Mouse (Mus musculus): Measurements from ENCODE around the gene Dcaf10.
A peak's percentile ranks its signal among the peaks of the same experiment; 100 is the strongest.
"Not testable (repeated sequence)": the region's sequence is repeated elsewhere in the genome, so short reads cannot be mapped to it uniquely, and the experiment has no call there.

The Dcaf10 gene

GRCm38 (mm10) chr4:45341669-45342249 is at the start of gene Dcaf10:
Dcaf10 (plus strand) TSS chr4:45342101.
- DNase-seq (ENCODE audit: low read depth, low spot score), result peak; percentile 90

DNA sequence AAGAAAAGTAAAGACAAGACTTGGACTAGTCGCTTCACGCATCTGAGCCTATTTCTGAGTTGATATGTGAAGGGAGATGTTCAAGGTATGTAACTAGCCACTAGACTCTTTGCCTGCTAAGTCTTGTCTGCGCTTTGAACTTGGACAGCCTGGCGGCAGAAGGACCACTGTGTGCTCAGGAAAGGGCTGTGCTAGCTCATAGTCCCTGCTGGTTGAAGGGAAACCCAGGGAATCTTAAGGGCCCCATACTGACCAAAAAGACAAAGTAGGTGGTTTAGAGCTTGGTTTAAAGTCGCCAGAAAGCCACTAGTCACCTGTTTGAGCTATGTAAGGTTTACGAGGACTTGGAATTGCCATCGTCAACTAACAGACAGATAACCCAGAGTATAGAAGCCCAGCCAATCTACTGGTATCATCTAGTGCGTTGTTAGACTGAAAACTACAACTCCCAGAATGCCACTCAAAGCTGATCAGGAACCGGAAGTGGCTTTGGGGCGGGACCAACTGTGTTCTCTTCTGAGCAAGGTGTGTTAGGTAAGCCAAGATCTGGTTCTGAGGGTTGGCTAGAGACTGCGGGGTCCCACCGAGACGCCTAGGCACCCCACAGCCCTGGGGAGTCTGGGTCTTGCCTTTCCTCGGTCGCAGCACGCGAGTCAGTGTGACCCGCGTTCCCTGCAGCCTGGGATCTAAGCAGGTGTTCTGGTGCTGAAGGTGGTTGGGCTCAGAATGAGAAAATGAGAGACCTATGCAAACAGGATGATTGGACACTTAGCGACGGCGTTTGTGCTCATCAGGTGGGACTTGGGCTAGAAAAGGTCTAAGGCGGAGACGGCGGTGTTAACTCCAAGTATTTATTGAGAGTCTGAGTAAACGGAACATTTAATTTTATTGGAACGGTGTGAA is 45.0 kb upstream of the Dcaf10 start, which contains the start of gene Trmt10b:
Trmt10b (plus strand) TSS at position 466 of the 903 bp plus-strand sequence.
- peak; percentile 74 for DNase-seq (ENCODE audit: low read depth, low spot score)

GRCm38 (mm10) chr4:45305536-45305935 is 36.4 kb upstream of the Dcaf10 start:
- DNase-seq (ENCODE audit: low read depth, low spot score), result no peak

- DNase-seq (ENCODE audit: low read depth, low spot score), result no peak
These were observed 33.9 kb upstream of the Dcaf10 start for GRCm38 (mm10) chr4:45308046-45308445.

- DNase-seq (ENCODE audit: low read depth, low spot score), result no peak
These were observed 33.3 kb upstream of the Dcaf10 start for GRCm38 (mm10) chr4:45308606-45309005.

DNA sequence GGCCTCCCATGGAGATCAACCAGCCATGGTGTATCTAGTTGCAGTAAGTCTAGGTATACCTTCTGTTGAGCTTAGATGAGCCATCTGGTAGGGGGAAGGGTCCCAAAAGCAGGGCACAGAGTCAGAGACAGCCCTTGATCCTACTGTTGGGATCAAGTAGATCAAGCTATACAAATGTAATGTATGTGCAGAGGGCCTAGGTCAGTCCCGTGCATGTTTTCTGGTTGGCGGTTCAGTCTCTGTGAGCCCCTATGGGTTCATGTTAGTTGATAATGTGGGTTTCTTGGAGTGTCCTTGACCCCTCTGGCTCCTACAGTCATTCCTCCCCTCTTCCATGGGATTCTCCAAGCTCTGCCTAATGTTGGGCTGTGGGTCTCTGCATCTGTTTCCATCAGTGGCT is 30.8 kb upstream of the Dcaf10 start:
- no peak for DNase-seq (ENCODE audit: low read depth, low spot score)

DNA sequence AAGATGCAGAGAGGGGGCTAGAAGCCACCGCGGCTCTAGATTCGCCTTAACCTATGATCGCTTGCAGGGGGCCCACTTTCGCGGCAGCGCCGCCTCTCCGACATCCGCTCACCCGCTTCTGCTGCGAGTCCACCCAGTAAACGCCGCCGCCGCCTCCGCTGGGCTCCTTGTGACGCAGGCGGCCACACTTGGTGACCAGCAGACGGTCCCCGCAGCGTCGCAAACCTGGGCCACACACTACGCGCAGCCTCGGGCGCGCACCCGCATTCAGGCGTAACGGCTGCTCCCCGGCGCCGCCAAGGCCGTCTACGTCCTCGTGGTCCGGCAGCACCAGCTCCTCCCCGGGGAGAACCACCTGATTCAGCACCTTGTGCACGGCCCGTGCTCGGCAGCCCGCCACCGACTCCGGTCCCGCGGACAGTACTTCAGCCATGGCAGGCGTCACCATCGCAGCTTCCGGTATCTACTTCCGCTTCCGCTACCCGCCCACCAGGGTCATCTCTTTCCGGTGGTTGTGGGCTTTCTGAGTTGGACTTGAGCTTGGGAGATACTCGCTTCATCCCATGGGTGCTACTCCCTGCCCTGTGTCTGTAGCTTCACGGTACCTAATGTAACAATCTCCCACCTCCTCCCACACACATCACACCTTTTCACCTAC is 21.6 kb upstream of the Dcaf10 start:
- DNase-seq (ENCODE audit: low read depth, low spot score), result peak; percentile 74

DNA sequence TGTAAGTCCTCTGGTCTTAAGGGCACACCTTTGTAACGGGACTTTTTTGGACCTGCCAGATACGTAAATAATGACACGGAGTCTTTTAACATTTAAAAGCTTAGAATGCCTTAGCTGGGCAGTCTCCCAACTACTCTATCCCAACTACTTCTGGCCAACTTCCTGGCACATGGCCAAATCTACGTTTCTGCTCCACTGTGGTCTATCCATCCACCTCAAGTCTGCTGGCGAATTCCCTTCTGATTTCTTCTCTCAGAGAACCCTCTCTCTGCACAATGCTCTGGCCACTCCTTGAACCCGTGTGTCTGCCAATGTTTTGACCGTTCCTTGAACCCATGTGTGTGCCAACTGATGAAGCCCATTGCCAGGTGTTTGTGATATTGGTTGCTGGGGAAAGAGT is 10.8 kb upstream of the Dcaf10 start:
- DNase-seq (ENCODE audit: low read depth, low spot score), result no peak

DNA sequence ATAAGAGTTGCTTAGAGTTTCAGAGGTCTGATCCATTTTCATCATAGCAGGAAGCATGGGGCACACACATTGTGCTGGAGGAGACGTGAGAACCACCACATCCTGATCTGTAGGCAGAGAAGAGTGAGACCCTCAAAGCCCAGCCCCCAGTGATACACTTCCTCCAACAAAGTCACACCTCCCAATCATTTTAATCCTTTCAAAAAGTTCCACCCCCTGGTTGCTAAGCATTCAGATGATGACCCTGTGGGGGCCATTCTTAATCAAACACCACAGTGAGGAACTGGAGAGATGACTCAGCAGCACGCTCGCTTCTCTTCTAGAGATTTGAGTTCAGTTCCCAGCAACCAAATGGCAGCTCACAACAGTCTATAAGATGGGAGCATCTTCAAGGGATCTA is 9.4 kb upstream of the Dcaf10 start:
- DNase-seq (ENCODE audit: low read depth, low spot score), result no peak

DNA sequence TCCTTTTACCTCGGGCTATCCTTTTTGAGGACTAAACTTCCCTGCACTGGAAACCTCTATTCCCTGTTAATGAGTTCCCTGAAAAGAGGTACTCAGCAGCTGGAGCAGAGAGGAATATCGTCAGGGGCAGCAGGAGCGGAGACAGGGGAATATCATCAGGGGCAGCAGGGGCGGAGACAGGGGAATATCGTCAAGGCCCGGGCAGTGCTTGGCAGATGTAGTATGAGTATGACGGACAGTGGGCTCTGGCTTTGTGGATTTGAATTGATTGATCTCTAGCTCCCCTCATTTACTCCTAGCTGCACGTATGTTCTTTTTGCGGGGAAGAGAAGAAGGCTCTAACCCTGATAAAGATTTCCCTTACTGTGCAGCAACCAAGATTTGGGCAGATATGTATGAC is 675 bp upstream of the Dcaf10 start:
- DNase-seq (ENCODE audit: low read depth, low spot score), result no peak

DNA sequence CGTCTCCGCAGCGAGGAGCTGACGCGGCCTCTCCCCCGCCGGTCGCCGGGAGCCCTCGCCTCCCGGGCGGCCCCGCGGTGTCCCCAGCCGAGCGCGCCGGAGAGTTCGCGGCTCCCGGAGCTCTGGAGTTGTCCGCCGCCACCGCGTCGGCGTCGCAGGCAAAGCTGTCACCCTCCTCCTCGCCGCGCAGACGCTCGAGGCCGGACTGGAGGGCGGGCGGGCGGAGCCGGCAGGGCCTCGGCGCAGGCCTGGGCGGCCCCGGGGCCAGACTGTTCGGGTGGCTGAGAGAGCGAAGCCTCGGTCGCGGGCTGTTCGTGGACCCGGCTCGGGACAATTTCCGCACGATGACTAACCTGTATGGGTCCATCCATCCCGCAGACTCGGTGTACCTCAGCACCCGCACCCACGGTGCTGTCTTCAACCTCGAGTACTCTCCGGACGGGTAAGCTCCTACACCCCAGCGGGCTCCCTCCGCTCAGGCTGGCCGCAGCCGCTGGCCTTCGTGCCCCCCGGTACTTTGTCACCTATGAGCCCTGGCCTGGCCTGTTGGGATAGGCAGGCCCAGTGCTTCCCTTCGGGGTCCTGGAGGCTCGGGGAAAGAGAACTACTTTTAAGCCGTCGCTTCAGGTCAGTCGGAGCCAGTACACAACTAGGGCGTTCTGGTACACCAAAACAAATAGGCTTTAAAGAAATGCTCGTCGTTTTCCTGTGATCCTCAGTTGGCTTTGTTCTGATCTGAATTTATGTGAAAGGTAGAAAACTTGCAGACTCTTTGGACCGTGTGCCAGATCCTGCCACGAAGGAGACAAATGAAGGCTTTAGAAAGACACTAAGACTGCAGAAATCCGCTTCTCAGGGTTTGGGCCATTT is 620 bp downstream of the Dcaf10 start, which contains the start of gene Exosc3:
Exosc3 (minus strand) TSS at position 447 of the 870 bp plus-strand sequence.
- DNase-seq (ENCODE audit: low read depth, low spot score), result peak; percentile 14

GRCm38 (mm10) chr4:45356653-45357052 is 14.8 kb downstream of the Dcaf10 start:
- DNase-seq (ENCODE audit: low read depth, low spot score), result no peak

GRCm38 (mm10) chr4:45371261-45371660 is 29.4 kb downstream of the Dcaf10 start:
- DNase-seq (ENCODE audit: low read depth, low spot score), result no peak

- no peak for DNase-seq (ENCODE audit: low read depth, low spot score)
These were observed 33.0 kb downstream of the Dcaf10 start for GRCm38 (mm10) chr4:45374879-45375278.

GRCm38 (mm10) chr4:45376573-45376972 is 34.7 kb downstream of the Dcaf10 start:
- DNase-seq (ENCODE audit: low read depth, low spot score), result no peak

GRCm38 (mm10) chr4:45380903-45381580 is 39.1 kb downstream of the Dcaf10 start:
- DNase-seq (ENCODE audit: low read depth, low spot score), result not testable (repeated sequence)

DNA sequence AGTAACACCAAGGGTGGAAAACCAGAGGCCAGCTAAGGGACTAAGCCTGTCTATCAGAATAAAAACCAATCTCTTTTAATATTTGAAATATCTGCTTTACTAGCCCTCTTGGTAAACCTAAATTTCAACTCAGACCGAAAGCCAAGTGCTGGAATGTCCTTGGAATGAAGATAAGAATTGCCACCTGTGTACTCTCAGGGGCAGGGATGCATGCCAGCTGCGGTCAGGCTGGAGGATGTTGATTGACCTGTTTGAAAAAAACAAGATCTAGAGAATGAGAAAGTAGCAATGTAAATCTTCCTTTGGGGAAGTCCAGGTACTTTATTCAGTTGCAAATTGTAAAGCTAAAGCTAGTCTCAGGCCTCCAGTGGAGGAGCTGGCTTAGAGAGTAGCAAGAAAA is 40.2 kb downstream of the Dcaf10 start:
- not testable (repeated sequence) for DNase-seq (ENCODE audit: low read depth, low spot score)

DNA sequence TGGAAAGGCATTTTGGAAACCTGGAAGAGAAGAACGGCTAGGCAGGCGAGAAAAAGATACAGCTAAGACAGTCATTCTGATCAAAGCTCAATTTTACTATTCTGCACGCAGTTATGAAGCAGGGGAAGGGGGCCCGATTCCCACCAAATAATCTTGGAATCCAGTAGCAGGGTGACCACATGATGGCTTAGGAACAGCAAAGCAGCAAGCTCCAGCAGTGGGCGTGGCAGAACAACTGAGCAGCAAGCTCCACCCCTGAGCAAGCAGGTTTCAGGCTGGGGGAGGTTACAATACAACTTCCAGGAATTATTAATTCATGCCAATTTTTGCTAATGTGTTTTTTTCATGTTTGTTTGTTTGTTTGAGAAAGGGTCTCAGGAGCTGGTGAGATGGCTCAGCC is 45.4 kb downstream of the Dcaf10 start:
- not testable (repeated sequence) for DNase-seq (ENCODE audit: low read depth, low spot score)

DNA sequence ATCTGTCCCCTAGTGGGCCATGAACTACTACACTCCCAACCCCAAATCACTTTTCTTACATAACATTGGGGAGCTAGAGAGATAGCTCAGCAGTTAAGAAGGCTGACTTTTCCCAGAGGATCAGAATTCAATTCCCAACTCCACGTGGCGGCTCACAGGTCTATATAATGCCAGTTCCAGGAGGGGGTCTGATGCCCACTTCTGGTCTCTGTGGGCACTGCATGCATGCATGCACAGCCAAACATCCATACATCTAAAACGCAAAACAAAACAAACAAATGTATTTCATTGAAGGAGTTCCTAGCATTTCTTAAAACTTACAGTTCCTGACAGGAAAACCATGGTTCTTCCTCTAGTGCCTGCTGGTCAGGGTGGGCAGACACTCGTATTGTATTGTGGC is 50.2 kb downstream of the Dcaf10 start:
- no peak for DNase-seq (ENCODE audit: low read depth, low spot score)

GRCm38 (mm10) chr4:45392572-45392971 is 50.7 kb downstream of the Dcaf10 start:
- DNase-seq (ENCODE audit: low read depth, low spot score), result no peak

- no peak for DNase-seq (ENCODE audit: low read depth, low spot score)
These were observed 51.1 kb downstream of the Dcaf10 start for GRCm38 (mm10) chr4:45392994-45393393.

Data from retina, postnatal 7 days (tissue).